Mouse (Mus musculus) left cerebral cortex, adult 8-10 months (tissue): ENCODE measurements around the gene Srrd. TPM values are rescaled to one million over a fixed set of nuclear protein-coding genes. Genes with fewer than 3 reads are reported as not detected.

Experiments used
- DNase-seq, 2 experiments: peaks; one replicate each; pipeline ENCODE4 v3.0.0; 2022; ENCODE audit warnings: low spot score in 2 of 2
- total RNA-seq, 4 experiments: library from RNA; stranded (reverse); gene quantifications; 2 replicates each; pipeline ENCODE4 v1.2.4; 2022

Gene Srrd
- total RNA-seq, 4 experiments from 2014 or later = 25.8 to 27.9 (median 26.8) TPM

DNA sequence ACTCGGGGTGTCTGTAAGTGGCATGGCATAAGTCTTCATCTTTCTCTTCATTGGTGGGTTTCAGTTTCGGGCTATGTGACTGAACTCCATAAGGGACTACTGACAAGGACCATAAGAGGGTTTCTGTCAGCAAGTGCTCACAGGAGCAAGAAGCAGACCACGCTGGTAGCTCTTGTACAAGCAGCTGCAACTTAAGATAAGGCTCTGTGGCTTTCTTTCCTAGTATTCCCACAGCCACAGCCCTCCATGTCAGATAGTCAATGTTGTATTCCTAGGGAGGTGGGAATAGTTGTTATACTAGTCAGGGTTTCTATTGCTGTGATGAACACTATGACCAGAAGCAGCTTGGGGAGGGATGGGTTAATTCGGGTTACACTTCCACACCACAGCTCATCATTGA, 16.7 kb upstream of the Srrd start:
- no peak for DNase-seq

DNA sequence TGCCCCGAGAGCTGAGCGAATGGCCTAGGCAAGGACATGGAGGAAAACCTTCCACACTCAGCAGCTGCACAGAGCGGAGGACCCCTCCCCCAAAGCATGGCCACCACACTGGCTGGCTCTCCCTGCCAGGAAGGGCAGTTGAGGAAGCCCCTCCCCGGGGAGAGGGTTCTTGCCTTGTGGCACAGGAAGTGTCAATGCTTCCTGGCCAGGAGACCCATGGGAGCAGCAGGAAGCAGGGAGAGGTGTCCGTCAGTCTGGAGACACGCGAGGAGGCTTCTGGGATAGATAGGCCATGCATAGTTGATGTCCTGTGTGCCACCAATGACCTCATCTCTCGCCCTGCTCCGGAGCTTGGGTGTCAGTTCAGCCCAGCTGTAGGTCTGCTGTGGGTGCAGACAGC, 13.5 kb upstream of the Srrd start:
- DNase-seq = no peak

DNA sequence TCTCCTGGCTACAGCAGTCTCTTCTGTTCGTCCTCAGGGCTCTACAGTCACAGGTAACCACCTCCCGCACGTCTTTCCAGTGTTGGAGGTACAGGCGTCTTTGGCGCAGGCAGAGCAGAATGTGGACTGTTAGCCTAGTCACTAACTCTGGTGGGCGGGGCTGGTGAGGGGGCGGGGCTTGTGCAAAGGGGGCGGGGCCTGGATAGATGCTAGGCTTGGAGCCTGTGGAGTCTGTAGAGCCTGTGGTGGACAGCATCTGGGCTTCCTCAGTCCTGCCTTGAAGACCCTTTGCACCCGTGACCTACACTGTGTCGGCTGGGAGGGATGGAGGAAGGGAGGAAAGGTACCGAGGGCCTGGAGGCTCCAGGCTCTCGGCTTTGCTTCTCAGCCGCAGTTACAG, 13.1 kb upstream of the Srrd start, which contains the start of gene Gm6583:
TSS of gene Gm6583 (minus strand) at position 124 of the 400 bp plus-strand sequence.
- no peak for DNase-seq

DNA sequence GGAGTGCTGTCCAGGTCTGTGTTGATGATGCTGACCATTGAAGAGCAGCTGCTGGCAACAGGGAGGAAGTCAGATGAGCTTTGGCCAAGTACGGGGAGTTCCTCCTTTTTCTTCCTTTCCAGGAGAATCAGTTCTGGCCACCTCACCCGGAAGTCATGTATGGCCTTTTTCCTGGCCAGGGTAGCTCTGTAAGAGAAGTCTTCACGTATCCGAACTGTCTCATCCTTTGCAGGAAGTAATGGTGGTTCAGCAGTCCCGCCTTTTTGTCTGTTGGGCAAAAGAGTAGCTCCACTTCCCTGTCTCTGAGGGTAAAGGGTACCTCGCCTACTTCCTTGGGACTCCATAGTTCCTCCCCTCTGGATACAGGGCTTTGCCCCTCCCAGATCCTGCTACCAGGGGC, 12.7 kb upstream of the Srrd start:
- DNase-seq = no peak

DNA sequence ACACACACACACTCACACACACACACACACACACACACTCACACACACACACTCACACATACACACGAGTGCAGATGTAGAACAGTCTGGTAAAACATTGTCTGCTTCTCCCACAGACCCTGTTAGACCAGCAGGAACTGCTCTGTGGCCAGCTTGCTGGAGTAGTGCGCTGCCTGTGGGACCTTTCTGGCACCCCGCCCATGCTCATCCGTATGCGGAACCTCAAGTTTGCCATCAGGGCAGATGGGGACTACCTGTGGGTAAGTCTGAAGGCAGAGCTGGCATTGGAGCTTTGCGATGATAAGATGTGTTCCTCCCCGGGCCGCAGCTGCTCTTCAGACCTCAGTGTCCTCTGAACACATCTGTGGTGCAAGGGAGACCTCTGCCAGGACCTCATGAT, 6.3 kb upstream of the Srrd start:
- DNase-seq = no peak

DNA sequence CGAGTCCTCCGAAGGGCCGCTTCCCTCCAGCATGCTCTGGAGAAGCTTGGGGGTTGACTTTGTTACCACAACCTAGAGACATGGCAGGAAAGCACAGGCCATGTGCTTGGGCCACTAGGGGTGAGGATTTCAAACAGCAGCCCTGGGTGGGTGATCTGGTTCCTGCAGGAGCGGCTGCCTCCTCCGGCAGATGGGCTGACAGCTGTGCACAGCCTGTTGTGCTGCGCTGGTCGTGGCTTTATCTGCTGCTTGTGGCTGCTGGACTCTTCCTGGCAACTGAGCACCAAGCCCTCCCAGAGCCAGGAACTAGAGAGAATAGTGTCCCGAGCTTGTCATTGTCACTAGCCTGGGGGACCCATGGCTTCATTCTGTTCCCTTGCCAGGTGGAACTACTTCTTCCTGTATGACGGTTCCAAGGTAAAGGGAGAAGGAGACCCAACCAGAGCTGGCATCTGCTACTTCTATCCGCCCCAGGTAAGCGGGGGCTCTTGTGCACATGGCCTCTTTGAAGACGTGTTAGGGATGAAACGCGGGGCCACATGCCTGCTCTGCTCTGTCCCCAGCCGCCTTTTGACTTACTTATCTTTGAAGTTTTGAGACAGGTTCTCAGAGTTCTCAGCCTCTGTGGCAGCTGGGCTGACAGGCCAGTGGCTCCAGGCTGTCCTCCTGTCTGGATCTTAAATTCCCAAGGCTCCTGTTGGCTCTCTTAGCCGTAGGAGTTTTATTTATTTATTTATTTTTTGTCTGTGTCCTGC, 3.5 kb upstream of the Srrd start:
- no peak for DNase-seq

DNA sequence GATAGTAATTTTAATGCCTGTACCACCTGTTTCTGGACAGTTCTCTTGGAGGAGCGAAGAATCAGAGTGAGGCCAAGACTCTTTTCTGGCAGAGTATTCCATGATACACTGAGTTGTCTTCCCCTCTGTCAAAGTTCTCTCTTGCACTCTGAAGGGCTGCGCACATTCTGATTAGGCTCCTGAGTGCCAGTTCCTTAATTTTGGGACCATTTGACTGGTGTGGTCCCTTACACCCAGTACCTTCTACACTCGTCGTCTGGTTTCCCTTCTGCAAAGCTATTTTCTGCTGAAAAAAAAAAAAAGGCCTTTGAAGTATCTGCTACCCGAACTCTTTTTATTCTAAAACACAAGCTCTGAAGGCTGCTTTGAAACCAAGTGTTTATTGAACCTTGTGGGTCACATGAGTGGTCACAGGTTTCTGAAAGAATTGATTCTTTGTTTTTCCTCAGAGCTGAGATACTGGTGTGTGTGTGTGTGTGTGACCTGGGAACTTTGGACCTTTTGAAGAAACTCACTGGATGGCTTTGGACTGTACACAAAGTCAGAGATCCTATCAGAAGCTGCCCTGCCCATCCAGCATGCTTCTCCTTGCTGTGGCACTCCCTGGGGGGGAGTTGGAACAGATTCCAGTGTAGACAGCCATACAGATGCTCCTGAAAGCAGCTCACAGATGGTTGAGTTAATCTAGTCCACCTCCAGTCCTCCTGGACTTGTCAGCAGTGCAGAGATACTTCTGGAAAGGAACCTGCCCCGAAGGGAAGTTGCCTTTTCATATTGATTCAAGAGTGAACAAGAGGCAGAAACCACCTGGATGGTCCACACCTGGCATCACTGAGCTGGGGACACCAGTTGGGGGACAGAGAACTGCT, 1.5 kb upstream of the Srrd start:
- DNase-seq = peak in 1 of 2 experiments; percentile 79

DNA sequence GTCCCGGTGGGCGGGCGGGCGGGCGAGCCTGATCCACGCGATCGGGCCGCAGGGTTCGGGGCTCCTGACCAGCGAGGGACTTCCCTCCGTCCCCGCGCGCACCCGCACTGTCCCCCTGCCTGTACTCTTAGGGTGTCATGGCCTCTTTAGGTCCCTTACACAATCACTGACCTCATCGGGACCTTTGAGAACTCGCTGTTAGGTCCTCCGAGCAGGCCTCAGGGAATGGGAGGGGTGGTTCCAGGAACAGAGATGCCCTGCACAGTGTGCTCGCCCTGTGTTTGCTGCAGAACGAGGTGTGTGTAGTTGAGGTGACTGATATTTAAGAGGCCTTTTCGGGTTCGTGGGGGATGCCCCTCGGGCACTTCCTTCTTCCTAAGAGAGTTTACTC, 360 bp upstream of the Srrd start:
- DNase-seq = peak in 1 of 2 experiments; percentile 35

DNA sequence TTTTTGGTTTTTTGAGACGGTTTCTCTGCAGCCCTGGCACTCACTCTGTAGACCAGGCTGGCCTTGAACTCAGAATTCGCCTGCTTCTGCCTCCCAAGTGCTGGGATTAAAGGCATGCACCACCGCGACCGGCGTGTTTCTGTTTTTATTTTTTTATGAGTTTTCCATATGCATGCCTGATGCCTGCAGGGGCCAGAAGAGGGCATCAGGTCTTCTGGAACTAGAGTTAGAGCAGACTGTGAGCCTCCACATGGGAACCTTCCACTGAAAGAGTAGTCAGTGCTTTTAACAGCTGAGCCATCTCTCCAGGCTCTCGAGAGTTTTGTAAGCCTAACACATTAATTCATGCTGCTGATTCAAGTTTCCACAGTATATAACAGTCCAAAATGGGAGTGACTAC, 3.6 kb downstream of the Srrd start:
- DNase-seq = no peak

DNA sequence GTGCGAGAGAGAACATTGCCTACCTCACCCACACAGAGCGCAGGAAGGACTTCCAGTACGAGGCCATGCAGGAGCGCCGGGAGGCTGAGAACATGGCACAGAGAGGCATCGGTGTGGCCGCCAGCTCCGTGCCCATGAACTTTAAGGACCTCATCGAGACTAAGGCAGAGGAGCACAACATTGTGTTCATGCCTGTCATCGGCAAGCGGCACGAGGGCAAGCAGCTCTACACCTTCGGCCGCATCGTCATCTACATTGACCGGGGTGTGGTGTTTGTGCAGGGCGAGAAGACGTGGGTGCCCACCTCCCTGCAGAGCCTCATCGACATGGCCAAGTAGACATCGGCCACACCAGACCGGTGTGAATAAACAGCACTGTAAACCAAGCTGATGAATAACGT, 5.8 kb downstream of the Srrd start:
- DNase-seq = no peak

DNA sequence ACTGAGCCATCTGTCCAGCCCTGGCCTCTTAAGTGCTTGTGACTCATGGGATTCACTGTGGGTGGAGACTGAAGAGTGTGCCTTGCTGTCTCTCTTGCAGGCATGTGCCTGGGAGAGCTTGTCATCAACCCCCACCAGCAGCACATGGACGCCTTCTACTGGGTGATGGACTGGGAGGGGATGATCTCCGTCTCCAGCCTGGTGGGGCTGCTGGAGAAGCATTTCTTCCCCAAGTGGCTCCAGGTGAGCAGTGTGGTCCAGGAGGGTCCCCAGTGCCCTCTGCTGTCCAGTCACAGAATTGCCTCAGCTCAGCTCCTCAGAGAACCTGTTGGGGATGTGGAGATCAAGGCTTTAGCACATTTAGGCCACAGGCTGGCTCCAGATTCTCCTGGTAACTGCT, 7.4 kb downstream of the Srrd start:
- DNase-seq = peak in 1 of 2 experiments; percentile 46

DNA sequence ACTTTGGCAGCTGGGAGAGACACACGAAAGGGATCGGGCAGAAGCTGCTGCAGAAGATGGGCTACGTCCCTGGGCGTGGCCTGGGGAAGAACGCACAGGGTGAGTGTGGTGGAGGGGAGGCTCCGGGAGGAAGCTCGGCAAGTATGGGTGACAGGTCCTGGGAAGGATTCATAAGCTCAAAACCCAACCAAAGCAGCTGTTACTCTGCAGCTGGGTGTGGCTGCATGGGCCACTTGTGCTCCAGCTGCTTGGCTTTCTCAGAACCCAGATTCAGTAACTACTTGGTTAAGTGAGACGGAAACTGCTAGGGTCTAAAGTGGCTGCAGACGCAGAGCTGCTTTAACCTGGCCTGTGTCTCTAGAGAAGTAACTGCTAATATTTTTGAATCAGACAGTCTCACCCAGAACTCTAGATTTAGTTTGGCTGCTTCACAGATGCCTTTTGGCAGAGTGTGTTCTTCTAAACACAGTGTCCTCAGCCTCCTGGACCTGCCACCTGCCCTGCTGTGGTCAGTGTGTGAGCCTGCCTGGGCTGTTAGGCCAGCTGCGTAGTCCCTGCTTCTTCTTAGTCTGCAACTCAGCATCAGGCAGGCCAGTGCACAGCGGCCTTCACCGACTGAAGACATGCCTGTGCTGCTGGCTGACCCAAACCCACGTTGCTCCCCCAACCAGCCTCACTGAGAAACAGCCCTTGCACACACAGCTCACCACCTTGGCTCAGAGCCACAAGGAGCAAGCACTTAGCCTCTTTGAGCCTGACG, 12.9 kb downstream of the Srrd start:
- no peak for DNase-seq

DNA sequence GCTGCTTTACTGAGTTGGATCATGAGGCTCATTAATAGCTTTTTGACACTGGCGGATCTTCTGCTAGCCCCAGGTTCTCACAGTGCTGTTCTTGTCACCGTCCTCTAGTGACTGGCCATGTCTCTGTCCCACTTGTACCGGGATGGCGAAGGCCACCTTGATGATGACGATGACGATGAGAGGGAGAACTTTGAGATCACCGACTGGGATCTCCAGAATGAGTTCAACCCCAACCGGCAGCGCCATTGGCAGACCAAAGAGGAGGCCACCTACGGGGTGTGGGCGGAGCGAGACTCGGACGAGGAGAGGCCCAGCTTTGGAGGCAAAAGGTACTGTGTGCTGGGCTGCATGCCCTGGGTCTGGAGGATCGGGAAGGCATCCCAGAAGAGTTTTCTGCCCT, 15.0 kb downstream of the Srrd start:
- DNase-seq = no peak

DNA sequence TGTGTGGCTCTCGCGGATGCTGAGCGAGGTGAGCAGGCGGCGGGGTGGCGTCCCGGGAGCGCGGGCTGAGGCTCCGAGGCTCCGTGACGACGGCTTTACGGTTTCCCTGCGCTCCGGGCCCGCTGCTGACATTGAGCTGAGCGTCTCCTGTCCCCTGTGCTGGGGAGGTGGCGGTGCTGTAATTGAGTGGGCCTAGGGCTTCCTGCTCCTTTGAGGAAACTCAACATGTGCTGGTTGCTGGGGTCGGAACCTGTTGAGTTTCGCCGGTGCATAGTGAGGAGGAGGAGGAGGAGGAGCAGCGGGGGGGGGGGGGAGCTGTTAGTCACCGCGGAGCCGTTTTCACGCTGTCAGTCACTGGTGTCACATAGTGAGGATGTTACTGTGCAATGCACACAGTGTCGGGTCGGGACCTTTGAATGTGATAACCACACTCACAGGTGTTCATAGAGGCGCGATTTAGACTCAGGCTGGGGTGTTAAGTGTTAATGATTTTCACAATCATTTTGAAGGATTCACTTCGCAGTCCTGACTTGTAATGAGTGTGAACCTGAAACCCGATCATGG, 16.3 kb downstream of the Srrd start:
- no peak for DNase-seq

DNA sequence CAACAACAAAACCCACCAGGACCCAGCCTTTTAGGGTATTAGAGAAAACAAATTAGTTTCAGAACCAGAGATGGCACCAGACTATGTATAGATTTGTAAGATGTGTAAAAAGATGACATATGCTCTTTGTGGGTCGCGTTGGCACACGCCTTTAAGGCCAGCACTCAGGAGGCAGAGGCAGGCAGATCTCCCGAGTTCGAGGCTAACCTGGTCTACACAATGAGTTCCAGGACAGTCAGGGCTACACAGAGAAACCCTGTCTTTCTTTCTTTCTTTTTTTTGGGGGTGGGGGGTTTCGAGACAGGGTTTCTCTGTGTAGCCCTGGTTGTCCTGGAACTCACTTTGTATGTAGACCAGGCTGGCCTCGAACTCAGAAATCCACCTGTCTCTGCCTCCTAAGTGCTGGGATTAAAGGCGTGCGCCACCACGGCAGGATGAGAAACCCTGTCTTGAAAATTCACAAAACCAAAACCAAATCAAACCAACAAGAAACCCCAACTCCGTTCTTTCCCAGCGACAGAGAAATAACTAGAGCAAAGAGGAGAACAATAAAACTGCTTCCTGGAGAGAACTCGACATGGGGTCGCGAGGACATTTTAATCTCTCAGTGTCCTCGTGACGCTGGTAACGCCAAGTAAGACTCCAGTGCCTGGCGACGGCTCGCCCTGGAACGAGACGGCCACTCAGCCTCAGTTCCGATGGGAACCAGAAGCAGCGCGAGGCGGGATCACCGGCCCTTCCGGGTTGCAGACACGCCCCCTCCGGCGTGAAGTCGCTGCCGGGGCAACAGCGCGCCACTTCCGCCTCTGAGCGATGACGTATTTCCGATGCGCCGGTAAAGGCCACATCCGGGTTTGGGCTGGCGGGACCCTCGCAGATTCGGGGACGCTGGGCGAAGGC, 17.0 kb downstream of the Srrd start, which contains the start of gene Tfip11:
TSS of gene Tfip11 (plus strand) at position 813 of the 900 bp plus-strand sequence.
- DNase-seq = peak; percentile 94 to 95

DNA sequence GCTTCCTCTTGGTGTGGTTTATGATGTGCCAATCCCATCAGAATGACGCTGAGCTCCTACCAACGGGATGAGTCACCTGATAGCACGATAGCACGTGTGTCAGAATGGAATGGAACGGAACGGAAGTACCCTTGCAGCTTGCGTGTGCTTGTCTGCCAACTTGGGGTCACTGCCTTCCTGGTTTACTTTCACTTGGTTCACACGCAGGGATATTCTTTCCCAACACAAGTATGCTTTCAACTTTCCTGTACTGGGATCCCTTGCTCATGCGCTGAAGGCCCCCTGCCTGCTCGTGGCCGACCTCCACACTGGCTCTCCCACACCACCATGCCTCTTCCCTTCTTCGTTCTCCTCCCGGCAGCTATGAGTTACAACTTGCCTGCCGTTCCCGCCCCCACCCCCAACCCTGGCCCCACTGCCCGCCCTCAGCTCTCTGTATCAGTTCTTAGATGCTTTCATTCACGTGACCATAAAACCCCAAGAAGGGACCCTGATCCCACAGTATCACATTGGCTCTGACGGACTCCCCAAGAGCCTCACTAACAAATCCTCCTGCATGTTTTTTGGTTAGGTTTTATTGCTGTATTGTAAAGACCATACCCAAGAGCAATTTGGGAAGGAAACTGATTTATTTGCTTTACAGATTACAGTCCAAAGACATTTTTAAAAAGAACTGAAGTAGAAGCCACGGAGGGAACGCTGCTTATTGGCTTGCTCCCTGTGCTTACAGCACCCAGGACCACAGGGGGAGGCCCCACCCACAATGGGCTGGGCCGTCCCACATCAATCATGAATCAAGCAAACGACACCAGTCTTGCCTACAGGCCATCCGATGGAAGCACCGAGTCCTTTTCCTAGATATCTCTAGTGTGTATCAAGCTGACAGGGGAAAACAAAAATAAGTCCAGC, 17.9 kb downstream of the Srrd start:
- DNase-seq = no peak

DNA sequence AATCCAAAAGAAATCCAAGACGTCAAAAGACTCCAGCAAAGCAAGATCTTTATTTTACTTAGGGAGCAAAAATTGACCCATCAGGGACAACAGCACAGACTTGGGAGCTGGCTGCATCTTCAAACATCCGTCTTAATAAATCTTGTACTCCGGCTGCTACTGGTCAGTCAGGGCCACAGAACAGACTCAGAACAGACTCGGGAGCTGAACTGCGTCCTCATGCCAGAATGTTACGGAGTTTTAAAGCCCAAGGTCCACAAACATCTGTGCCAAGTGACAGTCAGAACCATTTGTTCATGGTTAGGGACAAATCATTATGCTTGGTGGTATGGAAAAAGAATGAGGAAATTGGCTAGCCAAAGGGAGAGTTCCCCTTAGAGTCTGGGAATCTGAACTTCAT, 19.6 kb downstream of the Srrd start:
- no peak for DNase-seq

DNA sequence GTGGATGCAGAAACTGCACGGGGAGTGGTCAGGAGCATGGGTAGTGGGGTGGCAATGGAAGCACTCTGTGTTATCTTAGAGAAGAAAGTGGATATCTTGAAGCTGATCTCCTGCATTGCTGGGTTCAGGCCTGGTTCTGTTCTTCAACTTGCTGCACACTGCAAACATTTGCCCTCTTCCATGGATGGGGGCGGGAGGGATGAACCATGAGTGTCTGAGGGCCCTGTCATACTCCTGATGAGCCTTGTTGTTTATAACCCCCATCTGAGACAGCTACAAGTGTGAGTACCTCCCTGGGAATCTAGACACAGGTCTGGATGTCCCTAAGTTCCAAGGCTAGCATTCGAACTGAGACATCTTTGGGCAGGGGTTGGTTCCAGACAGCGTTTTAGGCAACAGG, 21.5 kb downstream of the Srrd start:
- DNase-seq = no peak

DNA sequence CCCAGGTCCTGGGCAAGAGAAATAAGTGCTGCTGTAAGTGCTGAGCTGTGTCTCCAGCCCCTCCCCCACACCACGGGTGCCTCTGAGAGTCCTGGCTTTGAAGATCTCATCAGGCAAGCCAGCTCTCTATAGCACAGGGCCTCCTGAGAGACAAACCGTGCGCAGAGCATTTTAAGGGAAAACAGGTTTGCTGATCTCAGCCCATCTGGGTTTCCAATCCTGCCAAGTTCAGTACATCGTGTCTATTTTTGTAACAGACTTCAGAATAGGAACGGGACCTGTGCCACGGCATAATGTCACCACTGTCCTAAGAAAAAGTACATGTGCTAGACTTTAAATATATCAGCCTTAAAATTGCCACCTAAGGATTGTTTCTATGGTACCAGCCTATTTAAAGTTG, 21.9 kb downstream of the Srrd start:
- peak; percentile 37 to 94 for DNase-seq
